Comparison of ENCODE assay signal across 8 mouse cellular contexts in genomic region chr6:122820799-122821650, GRCm38 (mm10). TPM values are rescaled to one million over a fixed set of nuclear protein-coding genes. Genes with fewer than 3 reads are reported as not detected.
DNase-seq lines count a peak whose midpoint lies in the region; ATAC-seq and TF ChIP-seq lines count a peak whose summit lies in the region.

No protein-coding gene starts in this region.

- peaks cover 23% of the 10 kb centered on the region for H3K4me1 ChIP-seq in embryonic fibroblast, embryonic 13.5 days (ENCODE audit: control insufficient read depth, insufficient read depth, low read length)
- H3K4me1 ChIP-seq in kidney, adult 2 months (ENCODE audit: control insufficient read depth, insufficient read depth, low read length): peaks cover 35% of the 10 kb centered on the region
- H3K4me1 ChIP-seq in stomach, postnatal 0 days (replicated peaks; ENCODE audit: control insufficient read depth, insufficient read depth): peaks cover 15% of the 10 kb centered on the region

- H3K27me3 ChIP-seq in kidney, adult 2 months (replicated peaks; ENCODE audit: control insufficient read depth, insufficient read depth, low read length): no peaks in the 10 kb centered on the region
- H3K27me3 ChIP-seq in stomach, postnatal 0 days (ENCODE audit: control insufficient read depth, insufficient read depth, low read length): no peaks in the 10 kb centered on the region

- H3K9ac ChIP-seq in stomach, postnatal 0 days (ENCODE audit: low read length): peak overlapping the region; percentile 99

- WGBS in kidney, adult 2 months: 17% methylated on average over 15 of the region's 15 CpGs
- 28% methylated on average over 15 of the region's 15 CpGs for WGBS in stomach, postnatal 0 days

- no peak for TF ChIP-seq EP300 in stomach, postnatal 0 days (optimal IDR thresholded peaks at IDR 0.05)

- no peak for TF ChIP-seq CTCF in embryonic fibroblast, embryonic 13.5 days (IDR thresholded peaks at IDR 0.05; ENCODE audit: borderline replicate concordance, insufficient read depth, low read length)
- TF ChIP-seq CTCF in kidney, adult 2 months (conservative IDR thresholded peaks at IDR 0.05; ENCODE audit: insufficient read depth, insufficient read length, low read depth, low read length): no peak
- no peak for TF ChIP-seq CTCF in stomach, postnatal 0 days (IDR thresholded peaks at IDR 0.05; ENCODE audit: low read depth)

- peak; percentile 91 for DNase-seq in heart, adult 11 months
- no peak for DNase-seq in heart, postnatal 25 days (ENCODE audit: low spot score)
- peak; percentile 52 for DNase-seq in kidney, adult 2 months
- no peak for DNase-seq in stomach, postnatal 0 days (ENCODE audit: low spot score)
- no peak for DNase-seq in layer of hippocampus, postnatal 14 days (ENCODE audit: low spot score in 2 of 2)
- no peak for DNase-seq in embryo, embryonic 10 days (ENCODE audit: low spot score)

- H3K36me3 ChIP-seq in kidney, adult 2 months (ENCODE audit: control insufficient read depth, insufficient read depth, low read length): no peaks in the 10 kb centered on the region
- 0 out of 2 replicates have a peak, but pooled peaks cover 2% of the 10 kb centered on the region for H3K36me3 ChIP-seq in stomach, postnatal 0 days (ENCODE audit: control insufficient read depth, insufficient read depth, low read length)

- H3K27ac ChIP-seq in embryonic fibroblast, embryonic 13.5 days (ENCODE audit: insufficient read depth, low read length): no peak overlapping the region
- H3K27ac ChIP-seq in kidney, adult 2 months (ENCODE audit: insufficient read depth, low read depth, low read length): no peak overlapping the region
- 0 out of 2 replicates have a peak overlapping the region, but pooled peaks have one; percentile 18 for H3K27ac ChIP-seq in stomach, postnatal 0 days (replicated peaks)

- H3K4me2 ChIP-seq in stomach, postnatal 0 days (replicated peaks; ENCODE audit: low read depth): peak overlapping the region; percentile 88

- peak overlapping the region; percentile 80 for H3K4me3 ChIP-seq in embryonic fibroblast, embryonic 13.5 days (ENCODE audit: insufficient read depth, low read length)
- peak overlapping the region; percentile 91 for H3K4me3 ChIP-seq in kidney, adult 2 months (ENCODE audit: insufficient read depth, low read depth, low read length)
- peak overlapping the region; percentile 95 for H3K4me3 ChIP-seq in stomach, postnatal 0 days (ENCODE audit: low read depth, low read length)

- no peak for TF ChIP-seq POLR2A in embryonic fibroblast, embryonic 13.5 days (IDR thresholded peaks at IDR 0.05; ENCODE audit: low read depth, low read length)
- no peak for TF ChIP-seq POLR2A in kidney, adult 2 months (IDR thresholded peaks at IDR 0.05; ENCODE audit: low read depth, low read length)

- intact Hi-C loops in heart, postnatal 25 days (cut with DNase I): no loop called here

- peak; percentile 10; the same call in 1 of the 2 replicates for ATAC-seq in megakaryocyte, adult 5-6 weeks (ENCODE audit: poor library complexity, severe bottlenecking)
- no peak for ATAC-seq in stomach, postnatal 0 days (ENCODE audit: low FRiP score, low TSS enrichment)

- no peaks in the 10 kb centered on the region for H3K9me3 ChIP-seq in stomach, postnatal 0 days (ENCODE audit: control insufficient read depth, low read length)

RNA-seq across cellular contexts. Expression of gene Foxj2, which starts 1.3 kb away (rescaled TPM):
- total RNA-seq in heart, postnatal 25 days (2021): 10 to 100 TPM; 31.8 to 37.0 TPM
- 19.8 and 23.7 TPM in 2 replicates for polyA plus RNA-seq in embryonic fibroblast, embryonic 13.5 days (2011; ENCODE audit: insufficient read length, low read depth, missing spikeins)
- 9.7 and 12.7 TPM in 2 replicates for polyA plus RNA-seq in kidney, adult 2 months (2012; rRNA removed)
- 35.6 and 43.1 TPM in 2 replicates for total RNA-seq in megakaryocyte, adult 5-6 weeks (2015)
- 10.2 and 16.1 TPM in 2 replicates for total RNA-seq in megakaryocyte, adult 5-6 weeks (2017)
- polyA plus RNA-seq in stomach, postnatal 0 days (2015; fragmentation: Nextera tagmentation; extraction: Ambion mirVana): 3.0 and 3.5 TPM in 2 replicates
- total RNA-seq in layer of hippocampus, postnatal 14 days (2021): 10 to 100 TPM; 26.1 to 26.3 TPM

RNA-seq across cellular contexts. Expression of gene Slc2a3, which starts 19.6 kb away (rescaled TPM):
- total RNA-seq in heart, postnatal 25 days (2021): 1 to 10 TPM; 1.8 to 2.2 TPM
- polyA plus RNA-seq in embryonic fibroblast, embryonic 13.5 days (2011; ENCODE audit: insufficient read length, low read depth, missing spikeins): 4.9 and 6.1 TPM in 2 replicates
- 1.3 and 2.7 TPM in 2 replicates for polyA plus RNA-seq in kidney, adult 2 months (2012; rRNA removed)
- 44.5 and 48.4 TPM in 2 replicates for total RNA-seq in megakaryocyte, adult 5-6 weeks (2015)
- total RNA-seq in megakaryocyte, adult 5-6 weeks (2017): 51.4 and 63.5 TPM in 2 replicates
- polyA plus RNA-seq in stomach, postnatal 0 days (2015; fragmentation: Nextera tagmentation; extraction: Ambion mirVana): 3.3 and 4.0 TPM in 2 replicates
- 100 to 1,000 TPM; 124 to 130 TPM for total RNA-seq in layer of hippocampus, postnatal 14 days (2021)

RNA-seq across cellular contexts. Expression of gene C3ar1, which starts 34.9 kb away (rescaled TPM):
- 1 to 10 TPM; 2.9 to 3.3 TPM for total RNA-seq in heart, postnatal 25 days (2021)
- 1.3 and 2.3 TPM in 2 replicates for polyA plus RNA-seq in embryonic fibroblast, embryonic 13.5 days (2011; ENCODE audit: insufficient read length, low read depth, missing spikeins)
- 1.6 and 2.1 TPM in 2 replicates for polyA plus RNA-seq in kidney, adult 2 months (2012; rRNA removed)
- 4.4 and 5.3 TPM in 2 replicates for total RNA-seq in megakaryocyte, adult 5-6 weeks (2015)
- 4.7 and 5.0 TPM in 2 replicates for total RNA-seq in megakaryocyte, adult 5-6 weeks (2017)
- 2.4 and 2.5 TPM in 2 replicates for polyA plus RNA-seq in stomach, postnatal 0 days (2015; fragmentation: Nextera tagmentation; extraction: Ambion mirVana)
- under 1 TPM; 0.46 to 0.91 TPM for total RNA-seq in layer of hippocampus, postnatal 14 days (2021)

RNA-seq across cellular contexts. Expression of gene Necap1, which starts 53.2 kb away (rescaled TPM):
- 10 to 100 TPM; 22.1 to 24.9 TPM for total RNA-seq in heart, postnatal 25 days (2021)
- polyA plus RNA-seq in embryonic fibroblast, embryonic 13.5 days (2011; ENCODE audit: insufficient read length, low read depth, missing spikeins): 45.2 and 47.4 TPM in 2 replicates
- 20.5 and 25.0 TPM in 2 replicates for polyA plus RNA-seq in kidney, adult 2 months (2012; rRNA removed)
- 33.0 and 34.4 TPM in 2 replicates for total RNA-seq in megakaryocyte, adult 5-6 weeks (2015)
- total RNA-seq in megakaryocyte, adult 5-6 weeks (2017): 24.9 and 25.9 TPM in 2 replicates
- polyA plus RNA-seq in stomach, postnatal 0 days (2015; fragmentation: Nextera tagmentation; extraction: Ambion mirVana): 29.1 and 29.8 TPM in 2 replicates
- 100 to 1,000 TPM; 178 to 191 TPM for total RNA-seq in layer of hippocampus, postnatal 14 days (2021)

Comparison
In these comparisons a context has a peak if more than half of its experiments do, and no peak if none do; other contexts are left out.
1. DNase-seq: peak in heart, adult 11 months (single experiment) and kidney, adult 2 months (single experiment); none in heart, postnatal 25 days (single experiment), stomach, postnatal 0 days (single experiment), layer of hippocampus, postnatal 14 days (0 of 2) and embryo, embryonic 10 days (single experiment).
2. RNA of gene Slc2a3, which starts 19.6 kb away (total RNA-seq): 124 to 130 TPM in layer of hippocampus, postnatal 14 days and 44.5 to 63.5 TPM in megakaryocyte, adult 5-6 weeks; 1.8 to 2.2 TPM in heart, postnatal 25 days; every median in the first group is over 10 times any median in the second.
3. Peak in every context shown above with its lines, with median percentiles within 50 percentile points of each other: H3K4me3 ChIP-seq.